Mouse (Mus musculus) ovary, postnatal 10 days (tissue): ENCODE measurements at regions not wholly inside any gene's neighbourhood (a gene's known extent, or its start where the extent isn't known, plus 50 kb on each side); places are given as distances from the start of the nearest gene placed in this dataset.

Experiments
- DNase-seq: peaks from one replicate; pipeline ENCODE4 v3.0.0; 2022; ENCODE audit warnings: low spot score

DNA sequence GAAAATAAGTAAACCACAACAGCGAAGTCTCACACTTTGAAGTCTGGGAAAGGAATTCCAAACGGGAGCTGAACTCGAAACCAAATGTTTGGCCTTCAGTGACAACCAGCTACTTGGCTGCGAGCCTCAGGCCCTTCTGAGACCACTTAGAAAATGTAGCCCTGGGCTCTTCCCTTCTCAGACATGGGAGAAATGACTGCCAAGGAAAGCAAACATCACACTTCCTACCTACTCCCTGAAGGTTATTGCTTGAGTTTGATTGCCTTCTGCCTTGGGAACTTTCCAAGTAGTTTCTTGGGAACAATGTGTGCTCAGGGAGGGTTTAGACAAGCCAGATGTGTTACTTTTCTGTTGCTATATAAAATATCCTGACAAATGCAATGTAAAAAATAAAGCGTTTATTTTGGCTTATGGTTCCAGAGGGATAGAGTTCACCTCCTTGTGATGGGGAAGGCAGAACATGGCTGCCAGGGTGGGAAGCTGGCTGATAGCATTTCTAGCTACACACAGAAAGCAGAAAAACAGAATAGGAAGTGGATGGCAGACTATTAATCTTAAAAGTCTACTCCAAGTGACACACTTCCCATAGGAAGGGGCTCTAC is 194.8 kb upstream of the Rack1 start:
- DNase-seq, result peak; percentile 5

DNA sequence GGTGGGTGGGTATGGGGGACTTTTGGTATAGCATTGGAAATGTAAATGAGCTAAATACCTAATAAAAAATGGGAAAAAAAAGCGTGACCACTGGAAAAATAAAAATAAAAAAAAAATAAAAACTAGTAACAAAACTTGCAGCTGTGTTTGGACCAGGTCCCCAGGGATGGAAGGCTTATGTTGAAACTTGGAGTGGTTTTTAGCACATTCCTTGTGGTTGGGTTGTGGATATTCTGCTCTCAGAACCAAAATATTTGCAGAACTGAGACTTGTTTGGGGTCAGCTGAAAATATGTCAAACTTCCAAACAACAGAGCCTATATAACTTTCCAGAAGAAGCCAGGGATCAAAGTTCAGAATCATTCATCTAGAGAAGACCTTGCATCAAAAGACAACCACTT is 199.0 kb upstream of the Rack1 start:
- no peak for DNase-seq

DNA sequence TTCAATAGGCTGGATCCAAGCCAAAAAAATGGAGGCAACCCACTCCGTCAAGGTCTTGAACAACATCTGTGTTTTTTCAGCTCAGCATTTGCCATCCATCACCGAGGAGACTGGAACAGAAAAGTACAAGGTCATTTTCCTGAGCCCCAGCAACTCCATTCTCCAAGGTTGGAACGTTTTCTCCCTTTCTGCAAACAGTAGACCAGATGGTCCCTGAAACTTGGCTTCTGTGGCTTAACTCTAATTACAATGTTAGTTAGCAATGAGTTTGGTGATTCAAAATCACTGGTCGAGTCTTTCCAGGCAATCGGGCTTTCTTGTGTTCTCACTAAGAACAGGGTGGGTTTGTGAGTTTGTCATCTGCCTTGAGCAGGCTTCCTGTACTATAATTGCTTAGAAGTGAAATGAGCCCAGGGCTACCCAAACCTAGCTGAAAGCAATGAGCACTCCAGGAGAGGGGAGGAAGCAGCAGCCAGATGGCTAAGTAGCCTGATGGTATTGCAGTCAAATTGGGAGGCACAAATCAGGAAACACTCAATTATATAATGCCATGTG is 200.5 kb upstream of the Rack1 start:
- DNase-seq, result no peak

DNA sequence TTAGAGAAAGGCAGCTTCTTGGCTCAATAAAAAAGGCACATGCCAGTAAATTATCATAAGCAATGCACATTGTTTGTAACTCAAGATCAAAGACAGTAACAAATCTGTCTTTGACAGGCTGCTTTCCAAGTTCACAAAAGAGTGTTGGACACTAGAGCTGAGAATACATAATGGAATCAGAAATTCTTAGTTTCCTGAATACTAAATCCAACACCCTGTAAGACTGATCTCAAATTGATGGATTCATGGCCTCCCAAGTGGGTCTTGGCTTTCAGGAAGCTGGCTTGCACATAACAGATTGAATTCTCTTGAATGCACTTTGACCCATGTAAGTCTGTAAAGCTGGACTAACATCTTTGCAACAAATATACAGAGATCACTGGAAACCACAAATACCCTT is 201.1 kb upstream of the Rack1 start:
- no peak for DNase-seq

DNA sequence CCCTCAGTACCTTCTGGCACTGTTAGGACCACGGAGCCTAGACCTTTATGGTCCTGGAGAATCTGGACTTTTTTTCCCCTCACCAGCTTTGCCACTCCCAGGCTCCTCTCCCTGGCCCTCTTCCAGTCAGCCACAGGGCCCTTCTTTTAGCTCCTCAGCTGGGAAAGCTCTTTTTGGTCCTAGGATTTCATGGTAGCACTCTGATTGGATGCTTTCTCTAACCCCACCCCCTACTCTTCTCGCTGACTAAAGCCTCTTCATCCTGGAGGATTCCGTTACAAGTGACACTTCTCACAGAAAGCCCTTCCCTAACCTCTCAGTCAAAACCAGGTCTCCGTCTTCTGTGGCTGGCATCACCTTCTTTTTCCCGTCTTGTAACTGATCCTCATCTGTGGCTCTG is 205.7 kb upstream of the Rack1 start:
- no peak for DNase-seq

DNA sequence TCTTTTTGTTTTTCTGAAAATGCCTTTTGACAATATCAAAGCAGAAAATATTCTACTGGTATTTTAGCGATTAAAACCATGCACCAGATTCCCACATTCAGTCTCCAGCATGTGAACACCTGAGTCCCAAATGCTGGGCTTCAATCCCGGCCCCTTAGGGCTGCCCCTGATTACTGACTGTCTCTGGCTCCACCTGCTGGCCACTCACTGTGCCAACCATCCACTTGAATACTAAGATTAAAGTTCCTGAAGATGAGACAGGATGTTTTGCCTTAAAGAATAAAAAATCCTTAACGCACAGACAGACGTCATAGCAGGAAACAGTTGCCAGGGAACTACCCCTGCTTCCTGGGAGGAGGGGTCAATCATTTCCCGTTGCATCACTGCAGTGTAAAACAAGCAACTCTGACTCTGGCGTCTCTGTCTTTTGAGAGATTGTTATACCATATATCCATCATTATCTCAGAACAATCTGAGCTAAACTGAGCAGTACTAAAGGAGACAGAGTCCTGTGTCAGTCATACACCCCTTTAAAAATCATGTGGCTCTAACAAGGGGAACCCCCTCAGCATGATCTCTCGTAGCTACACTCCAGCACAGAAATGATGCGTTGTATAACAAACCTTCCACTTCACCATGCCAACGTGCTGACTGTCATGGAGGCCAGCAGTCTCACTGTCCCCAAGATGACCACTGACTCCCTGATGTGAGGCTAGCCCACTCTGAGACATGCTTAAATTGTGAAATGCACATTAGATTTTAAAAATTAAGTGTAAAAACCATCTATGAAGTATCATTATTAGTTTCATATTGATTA is 211.1 kb upstream of the Rack1 start:
- DNase-seq, result peak; percentile 13

DNA sequence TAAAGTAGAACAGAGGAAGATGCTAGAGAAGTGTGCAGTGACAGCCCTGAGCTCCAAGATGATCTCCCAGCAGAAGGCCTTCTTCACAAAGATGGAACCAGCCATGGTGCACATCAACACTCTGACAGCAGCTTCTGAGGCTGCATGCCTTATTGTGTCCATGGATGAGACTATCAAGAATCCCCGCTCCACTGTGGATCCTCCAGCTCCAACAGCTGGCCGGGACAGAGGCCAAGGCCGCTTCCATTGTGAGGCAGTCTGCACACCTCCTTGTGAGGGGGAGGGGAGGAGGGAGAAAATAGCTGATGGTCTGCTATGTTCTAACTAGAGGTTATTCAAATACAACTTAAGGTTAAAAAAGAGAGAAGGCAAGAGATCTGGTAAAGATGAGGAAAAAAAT is 231.4 kb upstream of the Rack1 start:
- DNase-seq, result no peak

DNA sequence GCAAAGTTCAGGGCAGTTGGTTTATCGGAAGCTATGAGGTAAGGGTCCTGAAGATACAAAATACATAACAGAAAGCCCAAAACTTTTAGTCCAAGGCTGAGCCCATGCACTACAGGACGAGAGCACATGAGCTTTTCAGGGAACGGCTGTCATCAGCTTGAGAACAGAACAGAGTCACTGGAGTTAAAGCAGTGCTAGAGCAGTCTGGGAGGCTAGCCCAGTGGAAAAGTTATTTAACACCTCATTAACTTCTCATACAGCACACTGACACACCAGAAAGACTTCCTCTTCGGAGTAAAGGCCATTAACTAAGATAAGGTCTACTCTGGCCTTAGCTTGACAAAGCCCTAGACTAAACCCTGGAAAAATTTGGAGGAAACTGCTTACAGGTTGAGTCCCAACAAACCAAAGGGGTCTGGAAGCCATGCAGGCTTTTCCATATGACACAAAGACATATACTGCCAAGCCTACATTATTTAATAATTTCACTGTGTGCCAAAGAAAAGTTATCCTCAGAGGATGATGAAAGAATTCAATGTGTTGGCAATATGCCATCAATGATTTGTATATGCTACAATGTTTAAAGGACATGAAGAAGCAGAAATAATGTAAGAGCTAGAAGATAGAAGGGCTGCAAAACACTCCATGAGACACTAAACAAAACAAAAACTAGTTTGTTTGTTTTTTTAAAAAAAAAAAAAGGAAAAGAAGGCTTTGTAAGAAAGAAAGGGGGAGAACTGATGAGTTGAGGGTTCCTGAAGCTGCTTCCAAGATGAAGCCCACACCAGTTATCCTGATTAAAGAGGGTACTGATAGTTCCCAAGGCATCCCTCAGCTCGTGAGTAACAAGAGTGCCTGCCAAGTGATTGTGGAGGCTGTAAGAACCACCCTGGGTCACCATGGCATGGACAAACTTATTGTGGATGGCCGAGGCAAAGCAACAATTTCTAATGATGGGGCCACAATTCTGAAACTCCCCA is 232.3 kb upstream of the Rack1 start:
- no peak for DNase-seq

DNA sequence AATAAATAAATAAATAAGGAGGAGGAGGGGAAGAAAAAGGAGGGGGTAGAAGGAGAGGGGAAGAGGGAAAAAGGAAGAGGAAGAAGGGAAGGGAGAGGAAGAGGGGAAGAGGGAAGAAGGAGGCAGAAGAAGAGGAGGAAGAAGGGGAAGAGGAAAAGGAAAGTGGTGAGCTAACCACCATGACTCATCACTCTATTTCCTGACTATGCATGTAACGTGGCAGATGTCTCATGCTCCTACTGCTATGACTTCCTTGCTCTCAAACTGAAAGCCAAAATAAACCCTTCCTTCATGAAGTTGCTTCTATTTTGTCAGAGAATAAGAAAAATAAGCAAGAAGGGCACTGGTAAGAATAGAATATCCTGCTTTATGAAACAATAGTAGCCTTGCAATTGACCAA is 242.1 kb upstream of the Rack1 start:
- DNase-seq, result no peak

DNA sequence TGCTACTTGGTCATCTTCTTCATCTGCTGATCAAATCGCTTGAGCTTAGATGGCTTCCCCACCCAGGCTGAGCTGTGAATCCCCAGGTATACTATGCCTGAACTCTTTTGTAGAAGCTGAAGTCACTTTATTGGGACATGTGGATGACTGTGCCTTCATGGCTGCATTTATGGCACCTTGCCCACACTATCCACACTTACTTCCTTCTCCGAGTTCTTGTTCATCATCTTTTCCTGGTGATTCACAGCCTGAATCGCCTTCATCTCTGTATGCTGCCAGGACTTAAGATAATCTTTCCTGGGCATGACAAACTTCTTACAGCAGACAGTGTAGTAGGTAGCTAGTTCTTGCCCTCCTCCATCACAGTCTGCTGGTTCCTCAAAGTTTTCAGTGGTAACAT is 248.1 kb upstream of the Rack1 start:
- DNase-seq, result no peak

DNA sequence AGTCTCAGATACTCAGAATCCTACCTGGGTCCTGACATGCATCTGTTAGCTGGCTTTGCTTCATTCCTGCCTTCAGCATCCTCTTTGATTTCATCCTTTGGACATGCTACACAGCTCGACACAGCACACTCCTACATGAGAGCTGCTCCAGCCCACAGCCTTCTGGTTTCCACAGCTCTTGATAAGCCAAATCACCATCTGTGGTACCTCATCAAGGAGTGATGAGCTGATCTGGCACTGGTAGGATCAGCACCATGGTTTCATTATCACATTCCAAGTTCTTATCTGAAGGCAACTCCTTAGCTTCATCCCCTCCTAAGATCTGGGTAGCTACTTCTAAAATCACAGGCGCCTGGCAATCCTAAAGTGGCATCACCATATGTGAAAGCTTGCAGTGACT is 248.9 kb upstream of the Rack1 start:
- no peak for DNase-seq

DNA sequence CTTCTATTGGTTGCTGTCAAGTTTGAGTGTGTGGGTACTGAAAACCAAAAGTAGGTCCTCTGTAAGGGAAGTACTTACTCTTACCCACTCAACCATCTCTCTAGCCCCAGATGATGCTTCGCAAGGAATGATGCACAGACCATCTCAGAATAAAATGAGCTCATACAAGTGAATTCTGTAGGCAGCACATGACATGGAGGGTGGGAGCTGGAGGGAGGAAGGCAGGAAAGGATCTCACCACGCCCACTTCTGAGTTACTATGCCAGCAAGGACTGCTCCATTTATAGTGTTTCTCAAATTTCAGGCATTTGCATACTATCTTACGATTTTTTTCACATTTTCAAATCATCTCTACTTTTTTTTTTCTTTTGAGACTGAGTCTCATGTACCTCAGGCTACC is 273.8 kb upstream of the Rack1 start:
- no peak for DNase-seq

DNA sequence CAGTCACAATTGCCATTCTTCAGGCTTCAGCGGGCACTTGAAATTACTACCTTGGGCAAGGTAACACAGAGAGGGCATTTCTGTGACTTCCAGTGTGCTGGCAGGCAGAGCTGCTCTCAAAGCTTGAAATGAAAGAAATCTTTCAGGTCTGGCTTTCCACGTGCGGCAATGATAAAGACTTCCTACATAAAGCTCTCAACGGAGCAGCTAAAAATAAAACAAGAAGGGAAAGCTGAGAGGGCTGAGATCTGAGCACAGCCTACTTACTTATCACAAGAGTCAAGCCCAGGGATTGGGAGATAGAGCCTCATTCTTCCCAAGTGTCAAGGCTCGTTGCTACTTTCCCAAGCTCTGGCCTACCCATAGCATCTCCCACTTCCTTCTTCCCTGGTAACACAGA is 274.6 kb upstream of the Rack1 start:
- no peak for DNase-seq

DNA sequence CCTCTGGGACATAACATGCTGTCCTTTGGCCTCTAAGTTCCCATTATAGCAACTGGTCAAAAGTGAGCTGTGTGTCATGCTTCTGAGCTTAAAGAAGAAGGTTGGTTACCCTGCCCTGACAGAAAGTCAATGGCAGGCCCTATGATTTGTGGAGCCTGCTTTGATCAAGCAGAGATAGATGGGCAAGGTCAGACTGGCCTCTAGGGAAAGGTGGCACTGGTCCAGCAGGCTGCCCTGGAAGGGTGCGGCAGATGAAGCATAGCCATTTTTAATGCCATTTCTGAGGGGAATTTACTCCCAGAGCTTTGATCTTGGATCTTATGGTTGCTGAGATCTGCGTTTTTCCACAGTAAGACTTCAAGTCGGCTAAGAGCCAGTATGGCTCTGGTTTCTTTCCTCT is 293.2 kb upstream of the Rack1 start:
- DNase-seq, result no peak

DNA sequence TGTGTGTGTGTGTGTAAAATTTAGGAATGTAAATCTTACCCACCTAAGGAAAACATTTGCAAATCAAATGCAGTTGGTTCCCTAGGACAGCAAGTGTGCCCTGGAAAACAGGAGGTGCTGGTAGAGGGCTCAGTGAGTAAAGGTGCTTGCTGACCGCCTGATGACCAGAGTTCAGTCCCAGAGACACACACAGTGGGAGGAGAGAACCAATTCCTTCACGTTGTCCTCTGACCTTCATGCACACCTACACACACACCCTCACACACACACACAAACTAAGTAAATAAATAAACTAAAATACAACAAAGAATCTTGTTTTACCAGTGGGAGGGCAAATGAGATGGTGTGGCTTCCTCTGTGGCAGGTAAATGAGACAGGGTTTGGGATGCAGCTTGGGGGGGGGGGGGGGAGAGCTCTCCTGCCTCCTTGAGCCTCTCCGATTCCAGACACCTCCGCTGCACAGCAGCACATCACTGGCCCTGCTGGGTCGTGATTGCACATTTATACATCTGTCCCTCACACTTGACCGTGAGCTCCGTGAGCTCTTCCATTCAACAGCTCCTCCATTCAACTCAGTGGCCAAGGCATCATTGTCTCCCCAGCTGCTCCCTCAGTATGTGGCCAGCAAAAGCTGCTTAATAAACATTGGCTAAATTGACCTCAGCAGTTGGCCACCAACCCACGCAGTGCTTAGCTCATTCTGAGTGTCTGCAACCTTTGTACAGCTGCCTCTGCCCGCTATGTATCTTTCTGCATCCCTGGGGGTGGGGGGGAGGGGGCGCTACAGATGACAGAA is 297.9 kb upstream of the Rack1 start:
- no peak for DNase-seq

DNA sequence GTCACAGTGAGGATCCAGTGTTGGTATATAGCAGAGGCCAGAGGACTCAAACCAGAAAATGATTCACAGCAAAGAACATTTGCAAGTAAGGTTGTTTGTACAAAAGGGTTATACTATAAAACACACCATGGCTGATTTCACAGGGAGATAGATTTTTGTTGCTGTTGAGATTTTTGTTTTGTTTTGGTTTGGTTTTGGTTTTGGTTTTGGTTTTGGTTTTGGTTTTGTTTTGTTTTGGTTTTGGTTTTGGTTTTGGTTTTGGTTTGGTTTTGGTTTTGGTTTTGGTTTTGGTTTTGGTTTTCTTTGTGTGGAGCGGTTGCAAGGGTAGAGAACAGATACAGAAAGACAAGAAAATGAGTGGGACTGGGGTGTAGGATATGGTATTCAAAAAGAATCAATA is 301.1 kb upstream of the Rack1 start:
- no peak for DNase-seq

DNA sequence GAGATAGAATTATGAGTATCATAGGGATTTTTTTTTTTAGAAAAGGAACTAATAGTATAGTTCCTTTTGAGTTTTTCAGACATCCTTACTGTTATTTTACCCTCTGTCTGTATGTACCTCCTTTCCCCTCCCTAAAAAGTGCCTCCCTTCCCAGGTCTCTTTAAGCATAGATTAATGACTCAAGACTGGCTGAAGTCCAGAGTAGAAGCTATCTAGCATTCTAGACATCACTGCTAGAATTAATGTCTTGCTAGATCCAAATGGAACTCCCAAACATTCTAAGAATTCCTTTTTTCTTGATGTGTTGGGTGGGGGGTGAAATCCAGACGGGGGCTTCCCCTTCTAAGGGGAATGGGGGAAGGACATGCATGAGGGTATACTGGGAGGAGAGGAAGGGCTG is 311.8 kb upstream of the Rack1 start:
- DNase-seq, result no peak

DNA sequence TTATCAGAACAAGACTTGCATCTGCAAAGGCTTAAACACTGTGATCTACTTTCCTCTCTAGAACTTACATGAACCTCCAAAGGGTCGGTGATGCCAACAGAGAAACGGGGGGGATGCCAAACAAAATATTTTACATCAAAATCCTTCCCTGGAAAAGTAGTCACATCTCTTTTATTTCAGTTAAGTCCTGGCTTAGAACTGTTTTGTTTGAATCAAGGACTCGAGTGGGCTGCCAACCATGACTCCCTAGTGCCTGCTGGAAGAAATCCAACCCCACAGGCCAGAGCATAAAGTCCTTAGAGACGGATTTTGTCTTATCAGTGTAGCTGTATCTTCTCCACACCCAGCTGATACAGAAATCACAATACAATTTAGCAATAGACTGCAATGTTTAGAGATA is 336.1 kb upstream of the Rack1 start:
- DNase-seq, result no peak

DNA sequence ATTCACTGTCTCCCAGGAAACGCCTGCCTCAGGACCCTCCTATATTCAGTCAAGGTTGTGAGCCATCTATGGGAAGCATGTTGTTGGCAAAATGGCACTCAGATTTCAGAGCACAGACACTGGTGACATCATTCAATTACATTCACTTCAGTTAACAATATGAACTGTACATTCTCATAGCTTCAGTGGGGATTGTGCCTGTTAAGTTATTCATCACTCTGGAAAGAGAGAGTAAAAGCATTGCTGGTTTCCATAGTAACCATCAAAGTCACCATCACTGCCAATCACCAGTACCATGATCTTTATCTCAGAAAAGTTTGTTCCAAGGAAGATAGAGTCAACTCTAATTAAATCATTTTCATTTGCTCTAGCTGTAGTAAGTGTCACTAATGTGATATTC is 350.2 kb upstream of the Rack1 start:
- DNase-seq, result no peak

DNA sequence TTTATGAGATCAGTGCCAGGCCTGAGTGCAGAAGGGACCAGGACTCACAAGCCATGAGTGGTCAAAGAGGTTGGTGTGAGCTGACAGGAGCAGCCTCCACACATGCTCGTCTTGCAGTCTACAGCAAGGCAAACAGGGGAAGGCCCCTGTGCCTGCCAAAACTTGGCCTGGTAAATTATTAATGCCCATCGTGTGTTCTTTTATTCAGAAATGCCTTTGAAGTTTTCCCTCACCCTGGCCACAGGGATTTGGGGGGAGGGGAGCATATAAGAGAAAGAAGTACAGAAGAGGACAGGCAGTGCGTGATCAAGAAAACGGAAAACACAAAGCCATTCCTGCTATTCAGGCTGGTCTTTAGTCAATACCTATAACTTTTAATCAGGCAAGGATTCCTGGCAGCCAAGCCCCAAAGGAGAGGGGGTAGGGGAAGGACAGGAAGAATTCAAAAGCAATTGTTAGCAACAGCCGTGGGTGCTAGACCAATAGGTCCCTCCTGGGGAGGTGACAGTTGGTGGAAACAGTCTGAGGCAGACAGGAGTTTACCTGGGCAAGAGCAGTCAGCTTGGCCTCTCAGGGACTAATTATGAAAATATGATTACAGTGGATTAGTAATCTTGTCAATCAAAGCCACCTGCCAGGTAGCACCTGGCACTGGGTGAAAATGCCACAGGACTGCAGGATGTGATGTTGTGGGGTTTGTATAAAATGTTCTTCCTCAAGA is 357.4 kb upstream of the Rack1 start:
- no peak for DNase-seq

DNA sequence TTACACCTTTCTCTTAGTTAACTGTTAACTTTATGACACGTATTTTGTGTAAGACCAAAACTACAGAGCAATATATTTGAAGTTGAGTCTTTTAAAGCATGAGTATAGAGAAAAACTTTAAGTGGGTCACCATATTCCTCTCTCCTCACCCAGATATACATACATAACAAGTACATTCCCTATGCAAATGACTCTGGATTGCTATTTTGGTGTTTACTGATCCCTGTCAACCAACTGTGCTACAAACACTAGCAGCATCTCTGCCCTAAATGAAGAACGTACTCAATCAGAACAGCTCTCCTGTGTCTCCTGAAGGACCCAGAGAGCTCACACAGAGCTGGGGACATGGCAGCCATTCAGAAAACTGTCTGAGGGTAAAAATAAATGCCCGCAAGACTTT is 363.4 kb upstream of the Rack1 start:
- DNase-seq, result no peak
